Mouse (Mus musculus): ENCODE measurements around the gene Duxf3. TPM values are rescaled to one million over a fixed set of nuclear protein-coding genes. Genes with fewer than 3 reads are reported as not detected.
"Not testable (repeated sequence)": the region's sequence is repeated elsewhere in the genome, so short reads cannot be mapped to it uniquely, and the experiment has no call there.

The Duxf3 gene
- polyA plus RNA-seq, 1 experiment from 2014 or later: not detected

- 84% methylated on average over 29 of the region's 31 CpGs for whole genome bisulfite sequencing
- not testable (repeated sequence) for H3K27me3 ChIP-seq (ENCODE audit: control insufficient read depth, insufficient read depth, low read length); ATAC-seq (ENCODE audit: insufficient read depth, low FRiP score); H3K4me1 ChIP-seq (ENCODE audit: control insufficient read depth, insufficient read depth, low read length); H3K9me3 ChIP-seq (replicated peaks; ENCODE audit: control insufficient read depth, low read length); H3K36me3 ChIP-seq (ENCODE audit: control insufficient read depth, insufficient read depth, low read length); H3K4me2 ChIP-seq (ENCODE audit: low read depth, low read length); H3K4me3 ChIP-seq (replicated peaks; ENCODE audit: low read length); H3K9ac ChIP-seq (ENCODE audit: low read length); H3K27ac ChIP-seq (ENCODE audit: low read length)
These were observed 8.3 kb downstream of the Duxf3 start for GRCm38 (mm10) chr10:58223972-58224805.

- not testable (repeated sequence) for H3K9ac ChIP-seq (ENCODE audit: low read length); H3K27ac ChIP-seq (ENCODE audit: low read length); ATAC-seq (ENCODE audit: insufficient read depth, low FRiP score); H3K4me1 ChIP-seq (ENCODE audit: control insufficient read depth, insufficient read depth, low read length); H3K9me3 ChIP-seq (replicated peaks; ENCODE audit: control insufficient read depth, low read length); H3K36me3 ChIP-seq (ENCODE audit: control insufficient read depth, insufficient read depth, low read length); H3K27me3 ChIP-seq (ENCODE audit: control insufficient read depth, insufficient read depth, low read length); H3K4me2 ChIP-seq (ENCODE audit: low read depth, low read length); H3K4me3 ChIP-seq (replicated peaks; ENCODE audit: low read length)
- WGBS: 82% methylated on average over 3 of the region's 6 CpGs
These were observed 9.3 kb downstream of the Duxf3 start for GRCm38 (mm10) chr10:58223161-58223560.

- ATAC-seq (ENCODE audit: insufficient read depth, low FRiP score): not testable (repeated sequence)
- WGBS: 91% methylated on average over 2 of the region's 2 CpGs
These were observed 10.9 kb downstream of the Duxf3 start for GRCm38 (mm10) chr10:58221571-58221970.

GRCm38 (mm10) chr10:58220726-58221125 lies 11.7 kb downstream of the Duxf3 start:
- Histone ChIP-seq H3K4me1 (ENCODE audit: control insufficient read depth, insufficient read depth, low read length) (no peaks in the 10 kb centered on the region), H3K27me3 (ENCODE audit: control insufficient read depth, insufficient read depth, low read length) (no peaks in the 10 kb centered on the region), H3K36me3 (ENCODE audit: control insufficient read depth, insufficient read depth, low read length) (no peaks in the 10 kb centered on the region), H3K9me3 (replicated peaks; ENCODE audit: control insufficient read depth, low read length) (no peaks in the 10 kb centered on the region), H3K27ac (ENCODE audit: low read length) (no peak overlapping the region), H3K9ac (ENCODE audit: low read length) (no peak overlapping the region), H3K4me2 (ENCODE audit: low read depth, low read length) (no peak overlapping the region), H3K4me3 (replicated peaks; ENCODE audit: low read length) (no peak overlapping the region)
- ATAC-seq (ENCODE audit: insufficient read depth, low FRiP score): no peak
- 79% methylated on average over 6 of the region's 6 CpGs for WGBS

More at GRCm38 (mm10) chr10:58221571-58221970, 10.9 kb downstream of the Duxf3 start:
- not testable (repeated sequence) for H3K4me2 ChIP-seq (ENCODE audit: low read depth, low read length); H3K9ac ChIP-seq (ENCODE audit: low read length); H3K4me1 ChIP-seq (ENCODE audit: control insufficient read depth, insufficient read depth, low read length); H3K27me3 ChIP-seq (ENCODE audit: control insufficient read depth, insufficient read depth, low read length); H3K9me3 ChIP-seq (replicated peaks; ENCODE audit: control insufficient read depth, low read length); H3K27ac ChIP-seq (ENCODE audit: low read length); H3K4me3 ChIP-seq (replicated peaks; ENCODE audit: low read length); H3K36me3 ChIP-seq (ENCODE audit: control insufficient read depth, insufficient read depth, low read length)

- 81% methylated on average over 3 of the region's 3 CpGs for WGBS
- no peak overlapping the region for H3K27ac ChIP-seq (ENCODE audit: low read length)
- no peak overlapping the region for H3K4me2 ChIP-seq (ENCODE audit: low read depth, low read length)
- H3K4me3 ChIP-seq (replicated peaks; ENCODE audit: low read length): no peak overlapping the region
- H3K9ac ChIP-seq (ENCODE audit: low read length): no peak overlapping the region
- H3K27me3 ChIP-seq (ENCODE audit: control insufficient read depth, insufficient read depth, low read length): no peaks in the 10 kb centered on the region
- no peaks in the 10 kb centered on the region for H3K9me3 ChIP-seq (replicated peaks; ENCODE audit: control insufficient read depth, low read length)
- ATAC-seq (ENCODE audit: insufficient read depth, low FRiP score): no peak
- H3K36me3 ChIP-seq (ENCODE audit: control insufficient read depth, insufficient read depth, low read length): no peaks in the 10 kb centered on the region
- no peaks in the 10 kb centered on the region for H3K4me1 ChIP-seq (ENCODE audit: control insufficient read depth, insufficient read depth, low read length)
These were observed 15.1 kb downstream of the Duxf3 start for GRCm38 (mm10) chr10:58217366-58217765.

DNA sequence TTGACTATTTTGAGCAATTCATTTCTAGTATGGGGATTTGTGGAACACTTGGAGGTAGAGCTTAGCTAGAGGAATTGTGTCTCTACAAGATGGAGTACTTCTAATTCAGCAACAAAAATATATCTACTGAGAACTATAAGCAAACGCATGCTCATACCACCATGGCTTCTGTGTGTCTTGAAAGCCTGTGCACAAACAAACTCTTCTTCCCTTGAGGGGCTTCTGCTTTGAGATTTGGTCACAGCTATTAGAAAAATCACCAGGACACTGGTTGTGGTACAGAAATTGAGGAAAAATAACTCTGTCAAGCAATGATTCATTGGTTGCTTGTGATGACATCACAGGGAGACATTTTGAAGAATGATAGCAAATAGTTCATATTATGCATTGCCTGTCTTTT lies 17.1 kb downstream of the Duxf3 start:
- Histone ChIP-seq H3K27ac (ENCODE audit: low read length) (no peak overlapping the region), H3K4me3 (replicated peaks; ENCODE audit: low read length) (no peak overlapping the region), H3K36me3 (ENCODE audit: control insufficient read depth, insufficient read depth, low read length) (no peaks in the 10 kb centered on the region), H3K4me2 (ENCODE audit: low read depth, low read length) (no peak overlapping the region), H3K9ac (ENCODE audit: low read length) (no peak overlapping the region), H3K9me3 (replicated peaks; ENCODE audit: control insufficient read depth, low read length) (no peaks in the 10 kb centered on the region; the same call in 1 of the 2 replicates), H3K27me3 (ENCODE audit: control insufficient read depth, insufficient read depth, low read length) (no peaks in the 10 kb centered on the region), H3K4me1 (ENCODE audit: control insufficient read depth, insufficient read depth, low read length) (no peaks in the 10 kb centered on the region)
- WGBS: 78% methylated on average over 1 of the region's 1 CpGs
- ATAC-seq (ENCODE audit: insufficient read depth, low FRiP score): no peak

DNA sequence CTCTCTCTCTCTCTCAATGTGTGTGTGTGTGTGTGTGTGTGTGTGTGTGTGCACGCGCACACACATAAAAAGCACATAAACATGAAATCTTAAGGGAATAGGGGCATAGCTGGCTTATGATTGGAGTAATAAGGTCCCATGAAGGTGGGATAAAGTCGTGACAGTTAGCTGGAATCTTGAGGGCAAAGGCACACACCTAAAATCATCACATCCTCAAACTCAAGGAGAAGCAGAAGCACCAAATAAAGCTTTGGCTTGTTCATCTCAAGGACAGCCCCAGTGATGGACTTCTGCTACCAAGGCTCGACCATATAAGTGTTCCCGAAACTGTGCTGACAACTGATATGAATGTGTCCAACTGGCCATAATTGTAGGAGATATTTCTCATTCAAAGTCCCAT lies 17.5 kb downstream of the Duxf3 start:
- H3K4me2 ChIP-seq (ENCODE audit: low read depth, low read length): no peak overlapping the region
- H3K36me3 ChIP-seq (ENCODE audit: control insufficient read depth, insufficient read depth, low read length): no peaks in the 10 kb centered on the region
- ATAC-seq (ENCODE audit: insufficient read depth, low FRiP score): no peak
- no peaks in the 10 kb centered on the region for H3K4me1 ChIP-seq (ENCODE audit: control insufficient read depth, insufficient read depth, low read length)
- H3K4me3 ChIP-seq (replicated peaks; ENCODE audit: low read length): no peak overlapping the region
- no peak overlapping the region for H3K27ac ChIP-seq (ENCODE audit: low read length)
- H3K9me3 ChIP-seq (replicated peaks; ENCODE audit: control insufficient read depth, low read length): no peaks in the 10 kb centered on the region; the same call in 1 of the 2 replicates
- 79% methylated on average over 5 of the region's 5 CpGs for WGBS
- no peak overlapping the region for H3K9ac ChIP-seq (ENCODE audit: low read length)
- no peaks in the 10 kb centered on the region for H3K27me3 ChIP-seq (ENCODE audit: control insufficient read depth, insufficient read depth, low read length)

GRCm38 (mm10) chr10:58214497-58214896 lies 18.0 kb downstream of the Duxf3 start:
- Histone ChIP-seq H3K27ac (ENCODE audit: low read length) (no peak overlapping the region), H3K9me3 (replicated peaks; ENCODE audit: control insufficient read depth, low read length) (no peaks in the 10 kb centered on the region; the same call in 1 of the 2 replicates), H3K4me2 (ENCODE audit: low read depth, low read length) (no peak overlapping the region), H3K36me3 (ENCODE audit: control insufficient read depth, insufficient read depth, low read length) (no peaks in the 10 kb centered on the region), H3K9ac (ENCODE audit: low read length) (no peak overlapping the region), H3K4me3 (replicated peaks; ENCODE audit: low read length) (no peak overlapping the region), H3K27me3 (ENCODE audit: control insufficient read depth, insufficient read depth, low read length) (no peaks in the 10 kb centered on the region), H3K4me1 (ENCODE audit: control insufficient read depth, insufficient read depth, low read length) (no peaks in the 10 kb centered on the region)
- ATAC-seq (ENCODE audit: insufficient read depth, low FRiP score): no peak

GRCm38 (mm10) chr10:58212230-58212629 lies 20.2 kb downstream of the Duxf3 start:
- Histone ChIP-seq H3K9me3 (replicated peaks; ENCODE audit: control insufficient read depth, low read length) (no peaks in the 10 kb centered on the region; the same call in 1 of the 2 replicates), H3K27me3 (ENCODE audit: control insufficient read depth, insufficient read depth, low read length) (no peaks in the 10 kb centered on the region), H3K27ac (ENCODE audit: low read length) (no peak overlapping the region), H3K4me1 (ENCODE audit: control insufficient read depth, insufficient read depth, low read length) (no peaks in the 10 kb centered on the region), H3K36me3 (ENCODE audit: control insufficient read depth, insufficient read depth, low read length) (no peaks in the 10 kb centered on the region), H3K4me2 (ENCODE audit: low read depth, low read length) (no peak overlapping the region), H3K4me3 (replicated peaks; ENCODE audit: low read length) (no peak overlapping the region), H3K9ac (ENCODE audit: low read length) (no peak overlapping the region)
- 72% methylated on average over 7 of the region's 7 CpGs for WGBS
- ATAC-seq (ENCODE audit: insufficient read depth, low FRiP score): no peak
